Comparison of ENCODE assay signal across 8 mouse cellular contexts in genomic region chr11:106134580-106135528, GRCm38 (mm10). TPM values are rescaled to one million over a fixed set of nuclear protein-coding genes. Genes with fewer than 3 reads are reported as not detected.
A peak's percentile ranks its signal among the peaks of the same experiment; 100 is the strongest.
DNase-seq lines count a peak whose midpoint lies in the region; ATAC-seq lines count a peak whose summit lies in the region.

No protein-coding gene starts in this region.

- H3K27me3 ChIP-seq in embryonic facial prominence, embryonic 12.5 days = no peaks in the 10 kb centered on the region
- no peaks in the 10 kb centered on the region for H3K27me3 ChIP-seq in heart, embryonic 13.5 days (replicated peaks)
- no peaks in the 10 kb centered on the region for H3K27me3 ChIP-seq in kidney, embryonic 15.5 days

- H3K4me3 ChIP-seq in embryonic facial prominence, embryonic 12.5 days = no peak overlapping the region
- peak overlapping the region; percentile 13; the same call in 1 of the 2 replicates for H3K4me3 ChIP-seq in heart, embryonic 13.5 days
- no peak overlapping the region for H3K4me3 ChIP-seq in kidney, embryonic 15.5 days (replicated peaks)

- no peak; the same call in 1 of the 2 replicates for ATAC-seq in cerebellum, adult (ENCODE audit: insufficient number of reproducible peaks, low FRiP score, low TSS enrichment)
- 0 out of 2 replicates have a peak, but pooled peaks have one; percentile 22 for ATAC-seq in embryonic facial prominence, embryonic 12.5 days (ENCODE audit: insufficient number of reproducible peaks, insufficient read depth, low FRiP score, low TSS enrichment)
- ATAC-seq in heart, embryonic 13.5 days (ENCODE audit: extremely low read depth, insufficient number of reproducible peaks, low FRiP score, low TSS enrichment) = peak; percentile 70
- ATAC-seq in kidney, embryonic 15.5 days (replicated peaks; ENCODE audit: low FRiP score) = peak; percentile 78; the same call in 1 of the 2 replicates

- peaks cover 10% of the 10 kb centered on the region for H3K36me3 ChIP-seq in embryonic facial prominence, embryonic 12.5 days
- H3K36me3 ChIP-seq in heart, embryonic 13.5 days = peaks cover 52% of the 10 kb centered on the region
- H3K36me3 ChIP-seq in kidney, embryonic 15.5 days = peaks cover 43% of the 10 kb centered on the region

- peak overlapping the region; percentile 70 for H3K27ac ChIP-seq in embryonic facial prominence, embryonic 12.5 days
- H3K27ac ChIP-seq in heart, embryonic 13.5 days (replicated peaks) = peak overlapping the region; percentile 94
- peak overlapping the region; percentile 92 for H3K27ac ChIP-seq in kidney, embryonic 15.5 days

- peak; percentile 60 for DNase-seq in cerebellum, adult 11-12 months
- peak; percentile 15 for DNase-seq in T-cell, adult 2 months (ENCODE audit: low spot score)
- DNase-seq in lung, postnatal 25 days (ENCODE audit: low spot score) = peak; percentile 93
- peak; percentile 17 for DNase-seq in retina, postnatal 1 day

- WGBS in embryonic facial prominence, embryonic 12.5 days = 38% methylated on average over 8 of the region's 8 CpGs
- 11% methylated on average over 8 of the region's 8 CpGs for WGBS in heart, embryonic 13.5 days
- WGBS in kidney, embryonic 15.5 days = 36% methylated on average over 8 of the region's 8 CpGs

- H3K4me1 ChIP-seq in embryonic facial prominence, embryonic 12.5 days = peaks cover 6% of the 10 kb centered on the region; the same call in 1 of the 2 replicates
- H3K4me1 ChIP-seq in heart, embryonic 13.5 days = peaks cover 32% of the 10 kb centered on the region
- peaks cover 12% of the 10 kb centered on the region for H3K4me1 ChIP-seq in kidney, embryonic 15.5 days

- no peak overlapping the region for H3K9ac ChIP-seq in embryonic facial prominence, embryonic 12.5 days
- H3K9ac ChIP-seq in heart, embryonic 13.5 days = peak overlapping the region; percentile 73
- no peak overlapping the region for H3K9ac ChIP-seq in kidney, embryonic 15.5 days

- no peaks in the 10 kb centered on the region for H3K9me3 ChIP-seq in embryonic facial prominence, embryonic 12.5 days
- H3K9me3 ChIP-seq in heart, embryonic 13.5 days = no peaks in the 10 kb centered on the region
- no peaks in the 10 kb centered on the region for H3K9me3 ChIP-seq in kidney, embryonic 15.5 days (replicated peaks)

- peak overlapping the region; percentile 12; the same call in 1 of the 2 replicates for H3K4me2 ChIP-seq in embryonic facial prominence, embryonic 12.5 days (replicated peaks)
- H3K4me2 ChIP-seq in heart, embryonic 13.5 days = peak overlapping the region; percentile 59
- peak overlapping the region; percentile 42 for H3K4me2 ChIP-seq in kidney, embryonic 15.5 days

RNA-seq across cellular contexts. Expression of gene Gm10840, which starts 25.8 kb away (rescaled TPM):
- not detected in 2 replicates for polyA plus RNA-seq in embryonic facial prominence, embryonic 12.5 days (2016; fragmentation: Nextera tagmentation; extraction: Ambion mirVana)
- not detected in 2 replicates for polyA plus RNA-seq in heart, embryonic 13.5 days (2015; fragmentation: Nextera tagmentation; extraction: Ambion mirVana)
- not detected in 2 replicates for polyA plus RNA-seq in kidney, embryonic 15.5 days (2015; fragmentation: Nextera tagmentation; extraction: Ambion mirVana)

RNA-seq across cellular contexts. Expression of gene Limd2, which starts 25.8 kb away (rescaled TPM):
- 467 and 469 TPM in 2 replicates for polyA plus RNA-seq in embryonic facial prominence, embryonic 12.5 days (2016; fragmentation: Nextera tagmentation; extraction: Ambion mirVana)
- 119 TPM in 2 replicates for polyA plus RNA-seq in heart, embryonic 13.5 days (2015; fragmentation: Nextera tagmentation; extraction: Ambion mirVana)
- 201 and 217 TPM in 2 replicates for polyA plus RNA-seq in kidney, embryonic 15.5 days (2015; fragmentation: Nextera tagmentation; extraction: Ambion mirVana)

RNA-seq across cellular contexts. Expression of gene Map3k3, which starts 50.4 kb away (rescaled TPM):
- 31.8 and 33.8 TPM in 2 replicates for polyA plus RNA-seq in embryonic facial prominence, embryonic 12.5 days (2016; fragmentation: Nextera tagmentation; extraction: Ambion mirVana)
- polyA plus RNA-seq in heart, embryonic 13.5 days (2015; fragmentation: Nextera tagmentation; extraction: Ambion mirVana) = 20.5 and 21.3 TPM in 2 replicates
- polyA plus RNA-seq in kidney, embryonic 15.5 days (2015; fragmentation: Nextera tagmentation; extraction: Ambion mirVana) = 22.1 and 24.3 TPM in 2 replicates

Comparison
In these comparisons a context has a peak if more than half of its experiments do, and no peak if none do; other contexts are left out.
1. DNase-seq: peak in every context shown above with its lines; median percentile 93 in lung, postnatal 25 days; 60 in cerebellum, adult 11-12 months; 17 in retina, postnatal 1 day; 15 in T-cell, adult 2 months.